Mouse (Mus musculus) cerebellum, adult 11-12 months (tissue): ENCODE results near the gene Gm34302.
"Not testable (repeated sequence)": the region's sequence is repeated elsewhere in the genome, so short reads cannot be mapped to it uniquely, and the experiment has no call there.

ENCODE experiments used
- DNase-seq: peaks from one replicate; pipeline ENCODE4 v3.0.0; 2022

The Gm34302 gene

DNA sequence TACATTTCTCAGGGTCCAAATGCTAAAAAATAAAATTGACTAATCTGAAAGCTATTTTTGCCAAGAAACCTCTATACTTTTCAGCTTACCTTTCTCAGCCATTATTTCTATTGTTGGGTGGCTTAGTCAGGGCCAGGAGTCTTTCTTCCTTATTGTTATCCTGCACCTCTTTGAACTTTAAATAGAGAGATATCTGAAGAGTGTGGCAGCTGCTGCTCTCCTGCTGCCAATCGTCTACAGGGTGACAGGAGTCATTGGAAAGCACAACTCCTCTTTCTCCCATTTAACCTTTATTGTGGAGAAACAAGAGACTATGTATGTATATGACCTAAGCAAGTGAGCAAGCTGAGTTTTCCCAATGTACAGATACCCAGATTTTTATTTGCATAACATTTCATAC, at the start of gene Gm34302:
TSS of gene Gm34302 (minus strand) at position 154 of the 400 bp plus-strand sequence.
- no peak for DNase-seq

DNA sequence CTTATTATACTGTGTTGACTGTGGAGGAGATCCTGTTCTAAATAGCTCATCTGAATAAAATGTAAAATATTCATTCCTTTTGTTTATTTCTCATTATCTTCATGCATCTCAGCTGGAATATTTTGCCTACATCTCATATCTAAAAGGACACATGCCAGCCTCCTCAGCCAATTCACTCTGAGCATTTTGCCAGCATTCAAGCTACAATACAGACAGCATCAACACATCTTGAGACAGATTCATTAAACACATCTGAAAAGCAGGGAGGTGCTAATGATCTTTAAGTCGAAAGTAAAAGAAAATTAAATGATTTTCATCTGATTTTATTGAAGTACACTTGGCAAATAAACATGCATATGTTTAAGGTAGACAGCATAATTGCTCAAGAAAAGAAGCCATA, 48.2 kb upstream of the Gm34302 start:
- DNase-seq: no peak

DNA sequence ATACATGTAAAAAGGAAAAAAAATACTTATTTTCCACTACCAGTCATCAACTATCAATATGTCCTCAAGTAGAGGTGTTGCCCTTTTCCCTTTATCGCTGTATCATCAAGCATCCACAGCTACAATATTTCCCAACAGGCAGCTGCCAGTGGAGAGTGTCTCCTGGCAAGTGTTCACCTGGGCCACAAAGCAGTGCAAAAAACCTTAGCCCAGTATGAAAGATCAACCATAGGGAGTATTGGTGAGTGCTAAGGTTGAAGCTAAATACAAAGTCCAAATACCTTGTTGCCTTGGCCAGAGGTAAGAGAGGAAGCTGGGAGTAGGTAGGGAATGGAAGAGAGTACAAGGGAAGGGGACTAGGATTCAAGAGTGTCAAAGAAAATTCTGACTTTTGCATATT, 34.0 kb upstream of the Gm34302 start:
- no peak for DNase-seq

DNA sequence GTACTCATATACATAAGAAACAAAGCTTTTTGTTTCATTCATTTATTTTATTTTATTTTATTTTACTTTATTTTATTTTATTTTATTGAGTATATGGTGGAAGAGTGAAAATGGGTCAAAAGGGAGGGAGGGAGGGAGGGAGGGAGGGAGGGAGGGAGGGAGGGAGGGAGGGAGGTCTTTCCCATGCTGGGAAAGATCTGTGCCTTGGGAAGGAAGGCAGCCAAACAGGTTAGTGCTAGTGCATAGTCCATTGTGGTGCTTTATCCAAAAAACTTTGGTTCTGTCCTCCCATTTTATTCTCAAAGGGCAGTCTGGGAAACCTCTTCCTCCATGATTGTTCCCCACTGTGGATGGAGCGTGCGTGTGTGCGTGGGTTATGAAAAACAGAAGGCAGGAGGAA, 32.6 kb upstream of the Gm34302 start:
- DNase-seq: not testable (repeated sequence)

DNA sequence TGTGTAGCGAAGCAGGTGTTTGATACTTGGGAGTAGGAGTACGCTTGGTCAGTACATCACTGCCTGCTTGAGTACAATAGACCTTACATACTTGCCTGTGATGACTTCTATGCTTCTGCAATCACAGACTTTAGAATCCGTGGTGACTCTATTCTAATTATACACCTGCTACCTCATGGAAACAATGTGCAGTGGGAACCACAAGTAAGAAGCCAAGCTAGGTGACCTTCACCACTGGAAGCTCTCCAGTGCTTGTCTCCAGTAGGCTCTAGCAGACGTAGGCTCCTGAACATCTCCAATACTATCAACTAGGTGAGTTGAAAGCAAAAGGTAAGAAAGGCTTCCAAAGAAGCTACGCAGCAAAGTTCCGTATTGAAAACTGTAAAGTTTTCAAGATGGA, 27.6 kb upstream of the Gm34302 start:
- no peak for DNase-seq

DNA sequence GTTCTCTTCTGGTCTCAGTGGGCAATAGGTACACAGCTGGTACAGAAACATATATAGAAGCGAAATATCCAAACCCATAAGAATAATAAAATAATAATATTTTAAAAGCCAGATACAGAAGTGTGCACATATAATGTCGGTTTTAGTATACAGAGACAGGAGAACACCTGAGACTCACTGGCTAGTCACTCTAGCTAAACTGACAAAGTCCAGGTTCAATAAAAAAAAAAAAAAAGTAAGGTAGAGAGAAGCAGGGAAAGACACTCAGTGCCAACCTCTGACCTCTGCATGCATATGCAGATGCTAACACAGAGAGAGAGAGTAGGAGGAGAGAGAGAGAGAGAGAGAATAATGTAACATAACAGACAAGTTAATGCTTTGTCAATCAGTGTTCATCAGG, 25.8 kb upstream of the Gm34302 start:
- no peak for DNase-seq

DNA sequence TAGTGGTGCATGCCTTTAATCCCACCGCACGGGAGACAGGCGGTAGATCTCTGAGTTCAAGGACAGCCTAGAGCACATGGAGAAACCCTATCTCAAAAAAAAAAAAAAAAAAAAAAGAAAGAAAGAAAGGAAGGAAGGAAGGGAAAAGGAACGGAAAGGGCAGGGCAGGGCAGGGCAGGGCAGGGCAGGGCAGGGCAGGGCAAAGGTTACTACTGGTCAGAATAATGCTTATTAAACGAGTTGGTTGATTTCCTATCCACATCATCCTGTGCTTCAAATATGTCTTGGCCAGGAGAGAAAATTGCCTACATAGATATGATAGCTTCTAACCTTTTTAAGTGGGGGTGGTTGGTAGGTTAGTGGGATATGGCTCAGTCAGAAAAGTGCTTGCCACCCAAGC, 25.2 kb upstream of the Gm34302 start:
- DNase-seq: no peak

DNA sequence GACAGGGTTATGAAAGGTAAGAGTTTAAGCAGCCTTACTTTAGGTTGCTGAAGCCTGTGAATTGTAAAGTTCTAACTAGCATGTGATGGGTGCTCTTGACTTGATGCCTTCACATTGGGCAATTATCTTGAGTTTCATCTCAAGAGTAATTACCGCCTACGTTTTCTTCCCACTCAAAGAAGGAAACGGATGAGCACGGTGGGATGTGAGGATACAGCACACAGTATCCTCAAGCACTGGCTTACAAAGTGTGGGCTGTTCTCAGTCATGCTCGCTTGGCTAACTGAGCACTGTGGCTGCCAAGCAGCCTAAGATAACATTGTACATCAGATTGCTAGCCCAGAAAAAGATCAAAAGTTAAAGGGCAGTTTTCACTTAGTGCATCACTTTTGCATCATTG, 20.8 kb upstream of the Gm34302 start:
- no peak for DNase-seq

DNA sequence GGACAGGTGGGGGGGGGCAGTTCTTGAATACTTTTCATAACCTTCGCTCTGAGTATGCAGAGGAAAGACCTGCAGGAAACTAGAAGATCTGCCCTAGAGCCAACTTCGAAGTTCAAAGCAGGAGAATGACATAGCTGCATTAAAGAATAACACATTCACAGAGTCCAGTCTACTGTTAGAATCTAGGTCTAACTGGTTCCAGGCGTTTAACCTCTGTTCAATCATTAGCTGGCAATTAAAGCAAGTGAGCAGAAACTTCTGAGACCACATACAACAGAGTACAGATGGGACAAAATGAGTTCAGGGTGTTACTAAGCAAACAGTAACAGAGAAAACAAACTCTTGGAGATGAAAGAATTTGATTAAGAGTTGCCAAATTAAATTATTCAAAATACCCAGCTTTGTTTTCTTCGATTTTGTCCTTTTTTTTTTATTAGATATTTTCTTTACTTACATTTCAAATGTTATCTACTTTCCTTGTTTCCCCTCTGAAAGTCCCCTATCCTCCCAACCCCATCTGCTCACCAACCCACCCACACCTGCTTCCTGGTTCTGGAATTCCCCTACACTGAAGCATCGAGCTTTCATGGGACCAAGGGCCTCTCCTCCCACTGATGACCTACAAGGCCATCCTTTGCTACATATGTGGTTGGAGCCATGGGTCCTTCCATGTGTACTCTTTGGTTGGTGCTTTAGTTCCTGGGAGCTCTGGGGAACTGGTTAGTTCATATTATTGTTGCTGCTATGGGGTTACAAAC, 11.1 kb upstream of the Gm34302 start:
- DNase-seq: no peak

DNA sequence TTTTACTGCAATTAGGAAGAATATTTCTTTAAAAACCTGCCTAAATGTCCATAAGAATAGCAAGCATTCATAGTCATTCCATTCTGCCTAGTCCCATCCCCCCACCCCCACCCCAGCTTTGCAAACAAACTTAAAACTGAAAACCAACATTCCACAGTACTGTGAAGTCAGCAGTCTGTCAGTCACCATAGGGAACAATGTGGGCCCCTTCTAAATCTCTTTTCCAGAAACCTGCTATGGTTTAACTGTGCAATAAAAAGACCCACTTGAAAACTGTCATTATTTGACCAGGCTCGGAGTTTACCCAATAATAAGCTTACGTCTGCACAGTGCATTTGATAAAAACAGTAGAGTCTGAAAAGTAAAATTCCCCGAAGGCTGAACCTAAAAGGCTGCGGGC, 9.9 kb upstream of the Gm34302 start:
- no peak for DNase-seq

DNA sequence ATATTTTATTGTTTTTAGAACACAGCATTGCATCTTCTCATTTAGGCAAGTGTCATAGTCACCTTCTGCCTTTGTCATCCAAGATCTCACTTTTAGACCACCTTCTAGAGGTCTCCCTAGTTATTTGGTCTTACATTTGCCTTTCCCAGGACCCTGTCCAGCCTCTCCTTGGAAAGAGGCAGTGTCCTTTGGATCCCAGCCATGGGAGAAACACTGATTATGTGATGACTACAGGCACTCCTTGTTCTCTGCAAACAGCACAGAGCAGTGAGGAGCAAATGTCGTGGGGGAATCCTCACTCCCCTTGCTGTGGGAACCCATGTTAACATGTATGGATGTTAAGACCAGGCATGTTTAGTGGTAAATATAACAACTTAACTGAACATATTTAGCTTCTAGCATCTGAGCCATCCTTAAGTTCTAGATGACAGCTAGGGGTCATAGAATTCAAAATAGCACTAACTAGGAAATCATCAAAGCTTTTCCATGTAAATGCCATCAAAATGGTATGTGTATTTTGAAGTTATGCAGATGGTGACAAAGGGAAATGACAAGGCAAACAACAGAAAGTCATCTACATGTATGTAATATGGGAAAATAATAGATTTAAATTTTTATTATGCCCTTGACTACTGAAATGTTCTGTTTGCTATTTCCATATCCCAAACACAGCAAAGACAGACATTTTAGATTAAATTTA, 43.1 kb downstream of the Gm34302 start:
- no peak for DNase-seq

DNA sequence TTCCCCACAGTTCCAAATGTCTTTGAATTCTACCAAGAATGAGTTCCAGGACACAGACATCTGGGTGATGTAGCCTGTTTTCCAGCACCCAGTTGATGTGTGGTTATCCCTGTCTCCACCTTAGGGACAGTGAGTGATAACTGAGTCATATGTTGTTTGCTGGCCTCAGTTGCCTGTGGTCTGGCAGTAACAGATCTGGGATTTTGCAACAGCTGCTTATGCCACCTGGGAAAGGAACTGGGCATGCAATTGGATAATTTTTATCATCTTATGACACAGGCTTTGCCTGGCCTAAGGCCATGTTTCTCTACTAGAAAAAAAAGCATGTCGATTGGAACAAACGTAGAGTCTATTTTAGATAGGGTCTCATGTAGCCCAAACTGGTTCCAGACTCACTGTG, 43.9 kb downstream of the Gm34302 start:
- DNase-seq: no peak

DNA sequence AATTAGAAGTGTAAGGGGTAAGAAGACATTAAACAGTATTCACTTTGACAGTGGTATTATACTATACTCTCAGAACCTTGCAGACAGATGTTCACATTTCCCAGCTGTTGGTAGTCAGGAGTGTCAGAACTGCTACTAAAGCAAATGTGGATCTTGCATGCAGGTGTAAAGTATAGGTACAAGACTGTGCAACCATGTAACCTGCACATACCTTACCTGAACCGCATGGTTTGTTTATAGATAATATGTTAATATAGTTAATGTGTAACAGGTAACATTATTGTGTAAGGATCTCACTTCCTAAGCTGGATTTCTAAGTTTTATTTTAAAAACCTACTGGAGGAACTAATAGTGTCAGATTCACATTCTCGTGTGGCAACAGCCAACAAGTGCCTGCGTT, 44.8 kb downstream of the Gm34302 start:
- no peak for DNase-seq
